Mouse (Mus musculus): ENCODE data around the gene Immp1l. TPM values are rescaled to one million over a fixed set of nuclear protein-coding genes. Genes with fewer than 3 reads are reported as not detected.

Immp1l gene
- 98.8 TPM in 2 replicates for polyA plus RNA-seq (2015; fragmentation: Nextera tagmentation; extraction: Ambion mirVana)

GRCm38 (mm10) chr2:105903896-105904756 is at the start of gene Immp1l, which contains the start of gene Elp4:
Immp1l (plus strand) TSS chr2:105904638.
Elp4 (minus strand) TSS chr2:105904564.
- Histone ChIP-seq H3K4me3 (ENCODE audit: low read depth, low read length) (peak within 1 kb of the TSS; percentile 85), H3K9ac (replicated peaks; ENCODE audit: low read depth) (peak within 1 kb of the TSS; percentile 75), H3K27ac (ENCODE audit: low read length) (0 out of 2 replicates have a peak within 1 kb of the TSS, but pooled peaks have one; percentile 47), H3K4me1 (ENCODE audit: insufficient read depth, low read depth, low read length) (0 out of 2 replicates have a peak, but pooled peaks cover 4% of the 10 kb centered on the region), H3K36me3 (ENCODE audit: insufficient read depth, low read length) (no peaks in the 10 kb centered on the region), H3K9me3 (ENCODE audit: low read length) (no peaks in the 10 kb centered on the region), H3K4me2 (replicated peaks; ENCODE audit: low read depth, low read length) (peak within 1 kb of the TSS; percentile 79), H3K27me3 (replicated peaks; ENCODE audit: insufficient read depth, low read length) (no peaks in the 10 kb centered on the region)
- DNase-seq (ENCODE audit: low spot score) (peak; percentile 98), ATAC-seq (peak; percentile 100)
- WGBS: under 1% methylated on average over 38 of the region's 39 CpGs
- TF ChIP-seq EP300 (IDR thresholded peaks at IDR 0.05) (no peak; the same call in 1 of the 2 replicates), CTCF (IDR thresholded peaks at IDR 0.05) (no peak)

GRCm38 (mm10) chr2:105854740-105855139 is 49.7 kb upstream of the Immp1l start:
- DNase-seq (ENCODE audit: low spot score): no peak
- no peak for ATAC-seq
- Histone ChIP-seq H3K9ac (replicated peaks; ENCODE audit: low read depth) (no peak overlapping the region), H3K27me3 (replicated peaks; ENCODE audit: insufficient read depth, low read length) (no peaks in the 10 kb centered on the region), H3K4me2 (replicated peaks; ENCODE audit: low read depth, low read length) (no peak overlapping the region), H3K27ac (ENCODE audit: low read length) (no peak overlapping the region), H3K36me3 (ENCODE audit: insufficient read depth, low read length) (no peaks in the 10 kb centered on the region), H3K9me3 (ENCODE audit: low read length) (no peaks in the 10 kb centered on the region), H3K4me3 (ENCODE audit: low read depth, low read length) (no peak overlapping the region), H3K4me1 (ENCODE audit: insufficient read depth, low read depth, low read length) (no peaks in the 10 kb centered on the region)
- WGBS: 57% methylated on average over 2 of the region's 2 CpGs
- no peak for TF ChIP-seq CTCF (IDR thresholded peaks at IDR 0.05)
- no peak for TF ChIP-seq EP300 (IDR thresholded peaks at IDR 0.05)

- Histone ChIP-seq H3K36me3 (ENCODE audit: insufficient read depth, low read length) (no peaks in the 10 kb centered on the region), H3K9me3 (ENCODE audit: low read length) (no peaks in the 10 kb centered on the region), H3K27me3 (replicated peaks; ENCODE audit: insufficient read depth, low read length) (no peaks in the 10 kb centered on the region), H3K4me1 (ENCODE audit: insufficient read depth, low read depth, low read length) (no peaks in the 10 kb centered on the region), H3K27ac (ENCODE audit: low read length) (no peak overlapping the region), H3K4me3 (ENCODE audit: low read depth, low read length) (no peak overlapping the region), H3K4me2 (replicated peaks; ENCODE audit: low read depth, low read length) (no peak overlapping the region), H3K9ac (replicated peaks; ENCODE audit: low read depth) (no peak overlapping the region)
- DNase-seq (ENCODE audit: low spot score) (no peak), ATAC-seq (no peak)
- WGBS: 93% methylated on average over 1 of the region's 1 CpGs
- no peak for TF ChIP-seq CTCF (IDR thresholded peaks at IDR 0.05)
Observed at GRCm38 (mm10) chr2:105873403-105873802, 31.0 kb upstream of the Immp1l start.

DNA sequence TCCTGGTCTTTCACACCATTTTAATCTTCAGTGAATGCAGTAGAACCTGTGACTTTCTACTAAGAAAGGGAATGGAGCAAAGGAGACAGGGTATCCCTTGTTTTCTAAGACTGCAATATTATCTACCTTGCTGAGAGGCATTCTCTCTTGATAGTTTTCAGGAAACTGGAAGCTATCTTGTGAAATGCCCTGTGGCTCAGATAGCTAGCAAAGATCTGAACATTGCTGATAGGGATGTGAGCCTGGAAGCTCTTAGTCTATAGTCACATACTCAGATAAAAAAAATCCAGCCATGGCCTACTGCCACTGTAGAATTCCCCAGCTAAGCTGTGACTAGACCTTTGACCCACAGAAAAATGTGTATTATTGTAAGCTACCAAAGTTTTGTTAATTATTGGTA is 13.6 kb upstream of the Immp1l start:
- no peak for TF ChIP-seq CTCF (IDR thresholded peaks at IDR 0.05)
- TF ChIP-seq EP300 (IDR thresholded peaks at IDR 0.05): no peak
- no peaks in the 10 kb centered on the region for H3K27me3 ChIP-seq (replicated peaks; ENCODE audit: insufficient read depth, low read length)
- H3K4me2 ChIP-seq (replicated peaks; ENCODE audit: low read depth, low read length): no peak overlapping the region
- H3K9ac ChIP-seq (replicated peaks; ENCODE audit: low read depth): no peak overlapping the region
- no peak for DNase-seq (ENCODE audit: low spot score)
- H3K4me3 ChIP-seq (ENCODE audit: low read depth, low read length): no peak overlapping the region
- no peak for ATAC-seq
- no peaks in the 10 kb centered on the region for H3K9me3 ChIP-seq (ENCODE audit: low read length)
- H3K4me1 ChIP-seq (ENCODE audit: insufficient read depth, low read depth, low read length): no peaks in the 10 kb centered on the region
- no peaks in the 10 kb centered on the region for H3K36me3 ChIP-seq (ENCODE audit: insufficient read depth, low read length)
- no peak overlapping the region for H3K27ac ChIP-seq (ENCODE audit: low read length)

DNA sequence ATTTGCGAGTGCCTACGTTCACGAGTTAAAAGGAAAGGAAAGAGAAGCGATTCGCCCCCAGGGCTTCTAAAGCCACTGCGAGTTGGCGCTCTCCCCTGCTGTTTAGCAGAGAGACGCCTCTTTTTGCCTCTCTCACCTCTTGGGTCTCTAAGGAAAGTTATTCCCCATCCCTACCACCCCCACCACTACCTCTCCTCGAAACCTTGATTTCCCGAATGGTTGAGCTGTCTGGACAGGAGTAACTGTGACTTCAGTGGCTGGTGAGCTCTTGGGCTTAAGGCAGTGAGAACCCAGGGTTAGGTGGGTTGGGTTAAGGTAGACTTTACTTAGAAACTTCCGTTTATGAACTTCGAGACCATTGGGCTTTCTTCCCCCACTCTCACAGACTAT is 314 bp downstream of the Immp1l start:
- H3K4me1 ChIP-seq (ENCODE audit: insufficient read depth, low read depth, low read length): 0 out of 2 replicates have a peak, but pooled peaks cover 4% of the 10 kb centered on the region
- peak overlapping the region; percentile 75 for H3K9ac ChIP-seq (replicated peaks; ENCODE audit: low read depth)
- no peak overlapping the region for H3K27ac ChIP-seq (ENCODE audit: low read length)
- H3K36me3 ChIP-seq (ENCODE audit: insufficient read depth, low read length): no peaks in the 10 kb centered on the region
- TF ChIP-seq EP300 (IDR thresholded peaks at IDR 0.05) (no peak), CTCF (IDR thresholded peaks at IDR 0.05) (no peak)
- peak overlapping the region; percentile 85 for H3K4me3 ChIP-seq (ENCODE audit: low read depth, low read length)
- no peak for DNase-seq (ENCODE audit: low spot score)
- no peaks in the 10 kb centered on the region for H3K27me3 ChIP-seq (replicated peaks; ENCODE audit: insufficient read depth, low read length)
- peak overlapping the region; percentile 79 for H3K4me2 ChIP-seq (replicated peaks; ENCODE audit: low read depth, low read length)
- peak; percentile 39 for ATAC-seq
- H3K9me3 ChIP-seq (ENCODE audit: low read length): no peaks in the 10 kb centered on the region
- WGBS: 0% methylated on average over 11 of the region's 12 CpGs

DNA sequence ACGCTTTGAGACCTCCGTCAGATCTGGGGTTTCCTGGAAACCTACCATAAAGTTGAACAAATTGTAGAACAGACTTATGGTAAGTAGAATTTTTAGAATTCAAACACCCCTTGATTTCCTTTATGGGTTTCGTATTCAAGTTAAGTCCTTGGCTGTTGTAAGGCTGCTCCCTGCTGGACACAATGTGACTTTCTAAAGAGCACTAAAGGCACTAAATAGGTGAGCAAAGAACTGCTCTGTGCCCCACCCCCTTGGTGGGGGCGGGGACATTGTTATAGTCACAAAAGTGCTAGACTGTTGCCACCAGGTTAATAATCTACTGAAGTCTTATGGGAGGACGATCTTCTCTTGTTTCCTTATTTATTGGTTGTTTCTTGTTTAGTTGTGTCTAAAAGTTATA is 3.9 kb downstream of the Immp1l start:
- no peak for ATAC-seq
- Histone ChIP-seq H3K4me2 (replicated peaks; ENCODE audit: low read depth, low read length) (no peak overlapping the region), H3K36me3 (ENCODE audit: insufficient read depth, low read length) (no peaks in the 10 kb centered on the region), H3K27me3 (replicated peaks; ENCODE audit: insufficient read depth, low read length) (no peaks in the 10 kb centered on the region), H3K9me3 (ENCODE audit: low read length) (no peaks in the 10 kb centered on the region), H3K27ac (ENCODE audit: low read length) (no peak overlapping the region), H3K4me1 (ENCODE audit: insufficient read depth, low read depth, low read length) (0 out of 2 replicates have a peak, but pooled peaks cover 4% of the 10 kb centered on the region), H3K4me3 (ENCODE audit: low read depth, low read length) (no peak overlapping the region), H3K9ac (replicated peaks; ENCODE audit: low read depth) (no peak overlapping the region)
- peak; percentile 38 for TF ChIP-seq CTCF (IDR thresholded peaks at IDR 0.05)
- no peak for TF ChIP-seq EP300 (IDR thresholded peaks at IDR 0.05)
- peak; percentile 16 for DNase-seq (ENCODE audit: low spot score)
- 82% methylated on average over 5 of the region's 5 CpGs for WGBS

Data from lung, postnatal 0 days (tissue).